Mouse (Mus musculus): ENCODE data around the gene Plppr2.

The Plppr2 gene

GRCm38 (mm10) chr9:21960558-21961208, 23.9 kb downstream of the Plppr2 start:
- peak in 1 of 2 experiments; percentile 55 for DNase-seq (ENCODE audit: inconsistent age in 2 of 2, low spot score in 1 of 2)

- peak in 1 of 2 experiments; percentile 70 for DNase-seq (ENCODE audit: inconsistent age in 2 of 2, low spot score in 1 of 2)
Observed at GRCm38 (mm10) chr9:21961366-21961980, 24.6 kb downstream of the Plppr2 start.

GRCm38 (mm10) chr9:21962010-21962409, 25.2 kb downstream of the Plppr2 start:
- peak in 1 of 2 experiments; percentile 58 for DNase-seq (ENCODE audit: inconsistent age in 2 of 2, low spot score in 1 of 2)

GRCm38 (mm10) chr9:21962416-21963059, 25.7 kb downstream of the Plppr2 start:
- peak; percentile 64 to 79 for DNase-seq (ENCODE audit: inconsistent age in 2 of 2, low spot score in 1 of 2)

- peak in 1 of 2 experiments; percentile 55 for DNase-seq (ENCODE audit: inconsistent age in 2 of 2, low spot score in 1 of 2)
Observed at GRCm38 (mm10) chr9:21963417-21963816, 26.6 kb downstream of the Plppr2 start, which contains the start of gene Epor. TSS of gene Epor (minus strand) at chr9:21963506.

GRCm38 (mm10) chr9:21968883-21969282, 32.0 kb downstream of the Plppr2 start:
- no peak for DNase-seq (ENCODE audit: inconsistent age in 2 of 2, low spot score in 1 of 2)

GRCm38 (mm10) chr9:21969304-21969703, 32.5 kb downstream of the Plppr2 start:
- DNase-seq (ENCODE audit: inconsistent age in 2 of 2, low spot score in 1 of 2), result peak in 1 of 2 experiments; percentile 68

GRCm38 (mm10) chr9:21976626-21977175, 39.9 kb downstream of the Plppr2 start:
- DNase-seq (ENCODE audit: inconsistent age in 2 of 2, low spot score in 1 of 2), result no peak

- no peak for DNase-seq (ENCODE audit: inconsistent age in 2 of 2, low spot score in 1 of 2)
Observed at GRCm38 (mm10) chr9:21977331-21977730, 40.5 kb downstream of the Plppr2 start.

- peak in 1 of 2 experiments; percentile 84 for DNase-seq (ENCODE audit: inconsistent age in 2 of 2, low spot score in 1 of 2)
Observed at GRCm38 (mm10) chr9:21977972-21978371, 41.1 kb downstream of the Plppr2 start.

- no peak for DNase-seq (ENCODE audit: inconsistent age in 2 of 2, low spot score in 1 of 2)
Observed at GRCm38 (mm10) chr9:21978398-21979128, 41.7 kb downstream of the Plppr2 start.

- no peak for DNase-seq (ENCODE audit: inconsistent age in 2 of 2, low spot score in 1 of 2)
Observed at GRCm38 (mm10) chr9:21983911-21984310, 47.1 kb downstream of the Plppr2 start.

- DNase-seq (ENCODE audit: inconsistent age in 2 of 2, low spot score in 1 of 2), result peak; percentile 68 to 82
Observed at GRCm38 (mm10) chr9:21987592-21988342, 50.9 kb downstream of the Plppr2 start.

GRCm38 (mm10) chr9:21988421-21989101, 51.7 kb downstream of the Plppr2 start:
- DNase-seq (ENCODE audit: inconsistent age in 2 of 2, low spot score in 1 of 2), result peak; percentile 44 to 66

GRCm38 (mm10) chr9:21989230-21990110, 52.6 kb downstream of the Plppr2 start, which contains the start of gene Rgl3:
TSS of gene Rgl3 (minus strand) at chr9:21989446.
- DNase-seq (ENCODE audit: inconsistent age in 2 of 2, low spot score in 1 of 2), result peak; percentile 87 to 95

GRCm38 (mm10) chr9:21992227-21992626, 55.4 kb downstream of the Plppr2 start:
- peak in 1 of 2 experiments; percentile 65 for DNase-seq (ENCODE audit: inconsistent age in 2 of 2, low spot score in 1 of 2)

GRCm38 (mm10) chr9:21996178-21996867, 59.5 kb downstream of the Plppr2 start:
- no peak for DNase-seq (ENCODE audit: inconsistent age in 2 of 2, low spot score in 1 of 2)
